Mouse (Mus musculus): Measurements from ENCODE around the gene Olfr657. TPM values are rescaled to one million over a fixed set of nuclear protein-coding genes. Genes with fewer than 3 reads are reported as not detected.

Gene Olfr657
- not detected in 2 replicates for polyA plus RNA-seq (2014; fragmentation: Nextera tagmentation; extraction: Ambion mirVana)

GRCm38 (mm10) chr7:104624494-104624893, at the start of gene Olfr657:
Gene Olfr657, plus strand, starts transcription at chr7:104624794.
- DNase-seq (ENCODE audit: low spot score), result no peak
- Histone ChIP-seq H3K36me3 (ENCODE audit: control insufficient read depth, insufficient read depth, low read length) (no peaks in the 10 kb centered on the region), H3K9ac (ENCODE audit: low read length) (no peak within 1 kb of the TSS), H3K27me3 (ENCODE audit: control insufficient read depth, insufficient read depth, low read length) (no peaks in the 10 kb centered on the region), H3K27ac (ENCODE audit: low read depth, low read length) (no peak within 1 kb of the TSS), H3K4me3 (ENCODE audit: low read depth, low read length) (no peak within 1 kb of the TSS), H3K4me2 (ENCODE audit: low read depth) (no peak within 1 kb of the TSS), H3K9me3 (ENCODE audit: control insufficient read depth, low read length) (no peaks in the 10 kb centered on the region), H3K4me1 (ENCODE audit: control insufficient read depth, insufficient read depth, low read length) (no peaks in the 10 kb centered on the region)
- ATAC-seq (ENCODE audit: insufficient read depth, low FRiP score, low TSS enrichment), result no peak

GRCm38 (mm10) chr7:104577014-104577413, 47.6 kb upstream of the Olfr657 start, which contains the start of gene Olfr653:
Gene Olfr653, plus strand, starts transcription at chr7:104577314.
- DNase-seq (ENCODE audit: low spot score) (no peak), ATAC-seq (ENCODE audit: insufficient read depth, low FRiP score, low TSS enrichment) (no peak)
- Histone ChIP-seq H3K4me2 (ENCODE audit: low read depth) (no peak within 1 kb of the TSS), H3K9me3 (ENCODE audit: control insufficient read depth, low read length) (no peaks in the 10 kb centered on the region), H3K36me3 (ENCODE audit: control insufficient read depth, insufficient read depth, low read length) (no peaks in the 10 kb centered on the region), H3K9ac (ENCODE audit: low read length) (no peak within 1 kb of the TSS), H3K4me3 (ENCODE audit: low read depth, low read length) (no peak within 1 kb of the TSS), H3K27me3 (ENCODE audit: control insufficient read depth, insufficient read depth, low read length) (no peaks in the 10 kb centered on the region), H3K27ac (ENCODE audit: low read depth, low read length) (no peak within 1 kb of the TSS), H3K4me1 (ENCODE audit: control insufficient read depth, insufficient read depth, low read length) (no peaks in the 10 kb centered on the region)
- 83% methylated on average over 2 of the region's 2 CpGs for WGBS

- 87% methylated on average over 4 of the region's 4 CpGs for WGBS
Observed at GRCm38 (mm10) chr7:104580846-104581245, 43.7 kb upstream of the Olfr657 start.

GRCm38 (mm10) chr7:104581429-104581828, 43.2 kb upstream of the Olfr657 start:
- Histone ChIP-seq H3K27me3 (ENCODE audit: control insufficient read depth, insufficient read depth, low read length) (no peaks in the 10 kb centered on the region), H3K9ac (ENCODE audit: low read length) (no peak overlapping the region), H3K9me3 (ENCODE audit: control insufficient read depth, low read length) (no peaks in the 10 kb centered on the region), H3K36me3 (ENCODE audit: control insufficient read depth, insufficient read depth, low read length) (no peaks in the 10 kb centered on the region), H3K4me1 (ENCODE audit: control insufficient read depth, insufficient read depth, low read length) (no peaks in the 10 kb centered on the region), H3K4me2 (ENCODE audit: low read depth) (no peak overlapping the region), H3K27ac (ENCODE audit: low read depth, low read length) (no peak overlapping the region), H3K4me3 (ENCODE audit: low read depth, low read length) (no peak overlapping the region)
- 92% methylated on average over 4 of the region's 4 CpGs for WGBS
- DNase-seq (ENCODE audit: low spot score) (no peak), ATAC-seq (ENCODE audit: insufficient read depth, low FRiP score, low TSS enrichment) (no peak)

More at GRCm38 (mm10) chr7:104580846-104581245, 43.7 kb upstream of the Olfr657 start:
- Histone ChIP-seq H3K9me3 (ENCODE audit: control insufficient read depth, low read length) (no peaks in the 10 kb centered on the region), H3K36me3 (ENCODE audit: control insufficient read depth, insufficient read depth, low read length) (no peaks in the 10 kb centered on the region), H3K4me2 (ENCODE audit: low read depth) (no peak overlapping the region), H3K4me1 (ENCODE audit: control insufficient read depth, insufficient read depth, low read length) (no peaks in the 10 kb centered on the region), H3K9ac (ENCODE audit: low read length) (no peak overlapping the region), H3K27me3 (ENCODE audit: control insufficient read depth, insufficient read depth, low read length) (no peaks in the 10 kb centered on the region), H3K27ac (ENCODE audit: low read depth, low read length) (no peak overlapping the region), H3K4me3 (ENCODE audit: low read depth, low read length) (no peak overlapping the region)
- DNase-seq (ENCODE audit: low spot score), result no peak
- no peak for ATAC-seq (ENCODE audit: insufficient read depth, low FRiP score, low TSS enrichment)

GRCm38 (mm10) chr7:104586725-104587124, 37.9 kb upstream of the Olfr657 start, which contains the start of gene Olfr654:
Gene Olfr654, plus strand, starts transcription at chr7:104587025.
- no peaks in the 10 kb centered on the region for H3K9me3 ChIP-seq (ENCODE audit: control insufficient read depth, low read length)
- H3K4me2 ChIP-seq (ENCODE audit: low read depth), result no peak within 1 kb of the TSS
- no peak within 1 kb of the TSS for H3K9ac ChIP-seq (ENCODE audit: low read length)
- no peak within 1 kb of the TSS for H3K4me3 ChIP-seq (ENCODE audit: low read depth, low read length)
- ATAC-seq (ENCODE audit: insufficient read depth, low FRiP score, low TSS enrichment), result no peak
- no peaks in the 10 kb centered on the region for H3K36me3 ChIP-seq (ENCODE audit: control insufficient read depth, insufficient read depth, low read length)
- WGBS, result 86% methylated on average over 4 of the region's 4 CpGs
- no peaks in the 10 kb centered on the region for H3K4me1 ChIP-seq (ENCODE audit: control insufficient read depth, insufficient read depth, low read length)
- no peaks in the 10 kb centered on the region for H3K27me3 ChIP-seq (ENCODE audit: control insufficient read depth, insufficient read depth, low read length)
- no peak within 1 kb of the TSS for H3K27ac ChIP-seq (ENCODE audit: low read depth, low read length)
- DNase-seq (ENCODE audit: low spot score), result no peak

GRCm38 (mm10) chr7:104588274-104588673, 36.3 kb upstream of the Olfr657 start:
- Histone ChIP-seq H3K27me3 (ENCODE audit: control insufficient read depth, insufficient read depth, low read length) (no peaks in the 10 kb centered on the region), H3K4me3 (ENCODE audit: low read depth, low read length) (no peak overlapping the region), H3K9me3 (ENCODE audit: control insufficient read depth, low read length) (no peaks in the 10 kb centered on the region), H3K9ac (ENCODE audit: low read length) (no peak overlapping the region), H3K27ac (ENCODE audit: low read depth, low read length) (no peak overlapping the region), H3K4me2 (ENCODE audit: low read depth) (no peak overlapping the region), H3K4me1 (ENCODE audit: control insufficient read depth, insufficient read depth, low read length) (no peaks in the 10 kb centered on the region), H3K36me3 (ENCODE audit: control insufficient read depth, insufficient read depth, low read length) (no peaks in the 10 kb centered on the region)
- ATAC-seq (ENCODE audit: insufficient read depth, low FRiP score, low TSS enrichment) (no peak), DNase-seq (ENCODE audit: low spot score) (no peak)
- WGBS, result 85% methylated on average over 5 of the region's 5 CpGs

GRCm38 (mm10) chr7:104601679-104602078, 22.9 kb upstream of the Olfr657 start, which contains the start of gene Olfr655:
Gene Olfr655, minus strand, starts transcription at chr7:104601779.
- 94% methylated on average over 2 of the region's 2 CpGs for WGBS
- no peaks in the 10 kb centered on the region for H3K9me3 ChIP-seq (ENCODE audit: control insufficient read depth, low read length)
- ATAC-seq (ENCODE audit: insufficient read depth, low FRiP score, low TSS enrichment) (no peak), DNase-seq (ENCODE audit: low spot score) (no peak)
- no peak within 1 kb of the TSS for H3K9ac ChIP-seq (ENCODE audit: low read length)
- H3K27ac ChIP-seq (ENCODE audit: low read depth, low read length), result no peak within 1 kb of the TSS
- no peak within 1 kb of the TSS for H3K4me2 ChIP-seq (ENCODE audit: low read depth)
- no peaks in the 10 kb centered on the region for H3K27me3 ChIP-seq (ENCODE audit: control insufficient read depth, insufficient read depth, low read length)
- no peak within 1 kb of the TSS for H3K4me3 ChIP-seq (ENCODE audit: low read depth, low read length)
- no peaks in the 10 kb centered on the region for H3K36me3 ChIP-seq (ENCODE audit: control insufficient read depth, insufficient read depth, low read length)
- no peaks in the 10 kb centered on the region for H3K4me1 ChIP-seq (ENCODE audit: control insufficient read depth, insufficient read depth, low read length)

GRCm38 (mm10) chr7:104603173-104603572, 21.4 kb upstream of the Olfr657 start:
- WGBS, result 5% methylated on average over 3 of the region's 3 CpGs
- H3K4me3 ChIP-seq (ENCODE audit: low read depth, low read length), result no peak overlapping the region
- ATAC-seq (ENCODE audit: insufficient read depth, low FRiP score, low TSS enrichment) (no peak), DNase-seq (ENCODE audit: low spot score) (peak; percentile 26)
- no peaks in the 10 kb centered on the region for H3K36me3 ChIP-seq (ENCODE audit: control insufficient read depth, insufficient read depth, low read length)
- no peaks in the 10 kb centered on the region for H3K27me3 ChIP-seq (ENCODE audit: control insufficient read depth, insufficient read depth, low read length)
- no peak overlapping the region for H3K27ac ChIP-seq (ENCODE audit: low read depth, low read length)
- H3K9me3 ChIP-seq (ENCODE audit: control insufficient read depth, low read length), result no peaks in the 10 kb centered on the region
- H3K4me1 ChIP-seq (ENCODE audit: control insufficient read depth, insufficient read depth, low read length), result no peaks in the 10 kb centered on the region
- H3K9ac ChIP-seq (ENCODE audit: low read length), result no peak overlapping the region
- no peak overlapping the region for H3K4me2 ChIP-seq (ENCODE audit: low read depth)

- no peaks in the 10 kb centered on the region for H3K4me1 ChIP-seq (ENCODE audit: control insufficient read depth, insufficient read depth, low read length)
- DNase-seq (ENCODE audit: low spot score) (no peak), ATAC-seq (ENCODE audit: insufficient read depth, low FRiP score, low TSS enrichment) (no peak)
- no peaks in the 10 kb centered on the region for H3K36me3 ChIP-seq (ENCODE audit: control insufficient read depth, insufficient read depth, low read length)
- no peak overlapping the region for H3K4me2 ChIP-seq (ENCODE audit: low read depth)
- no peak overlapping the region for H3K27ac ChIP-seq (ENCODE audit: low read depth, low read length)
- no peaks in the 10 kb centered on the region for H3K9me3 ChIP-seq (ENCODE audit: control insufficient read depth, low read length)
- no peak overlapping the region for H3K9ac ChIP-seq (ENCODE audit: low read length)
- H3K27me3 ChIP-seq (ENCODE audit: control insufficient read depth, insufficient read depth, low read length), result no peaks in the 10 kb centered on the region
- no peak overlapping the region for H3K4me3 ChIP-seq (ENCODE audit: low read depth, low read length)
Observed at GRCm38 (mm10) chr7:104604727-104605126, 19.9 kb upstream of the Olfr657 start.
